Mouse (Mus musculus) olfactory bulb, adult 2 months (tissue): ENCODE results near the gene Fyb2. TPM values are rescaled to one million over a fixed set of nuclear protein-coding genes. Genes with fewer than 3 reads are reported as not detected.
"Not testable (repeated sequence)": the region's sequence is repeated elsewhere in the genome, so short reads cannot be mapped to it uniquely, and the experiment has no call there.

ENCODE experiments used
- H3K27ac ChIP-seq: fragments of 200-500 bp; 2 replicates; pipeline ENCODE4 v1.5.1; 2012; ENCODE audit warnings: low read depth, low read length; ENCODE audit not compliant: insufficient read depth
- H3K4me1 ChIP-seq: fragments of 200-500 bp; 2 replicates; pipeline ENCODE4 v1.6.1; 2012; ENCODE audit warnings: low read length; ENCODE audit not compliant: control insufficient read depth, insufficient read depth
- H3K4me3 ChIP-seq: fragments of 200-500 bp; 2 replicates; pipeline ENCODE4 v1.5.1; 2012; ENCODE audit warnings: mild to moderate bottlenecking, low read depth, low read length, moderate library complexity; ENCODE audit not compliant: insufficient read depth
- CTCF ChIP-seq: fragments of 200-500 bp; IDR thresholded peaks from 2 replicates; pipeline ENCODE4 v1.5.1; 2012; ENCODE audit warnings: low read depth, mild to moderate bottlenecking, low read length, moderate library complexity; ENCODE audit not compliant: insufficient read depth
- POLR2A ChIP-seq: fragments of 200-500 bp; IDR thresholded peaks from 2 replicates; pipeline ENCODE4 v1.6.1; 2012; ENCODE audit warnings: mild to moderate bottlenecking, low read depth, low read length, moderate library complexity; ENCODE audit not compliant: insufficient read depth
- WGBS: fragments of 180-500 bp; shearing (Covaris S2); methylation state at CpG from one replicate; pipeline ENCODE4 v1.1.7; 2018; 5-methylcytosine and 5-hydroxymethylcytosine counted together
- polyA plus RNA-seq: library from polyadenylated mRNA; stranded (reverse); fragments of >200 nt; gene quantifications from 2 replicates; pipeline ENCODE4 v1.2.4, GENCODE M21; 2012; ENCODE audit warnings: low replicate concordance; ENCODE audit not compliant: missing spikeins, insufficient read depth, insufficient read length

The Fyb2 gene
- polyA plus RNA-seq, 1 experiment: not detected

- no peak for TF ChIP-seq POLR2A
- no peak for TF ChIP-seq CTCF
- Histone ChIP-seq H3K27ac (no peak overlapping the region), H3K4me3 (no peak overlapping the region), H3K4me1 (no peaks in the 10 kb centered on the region)
- WGBS: 92% methylated on average over 10 of the region's 10 CpGs
These were observed 80.1 kb downstream of the Fyb2 start for GRCm38 (mm10) chr4:104993140-104993874.

- no peak overlapping the region for H3K4me3 ChIP-seq
- TF ChIP-seq POLR2A: no peak
- TF ChIP-seq CTCF: no peak
- H3K4me1 ChIP-seq: no peaks in the 10 kb centered on the region
- H3K27ac ChIP-seq: no peak overlapping the region
- 68% methylated on average over 5 of the region's 5 CpGs for WGBS
These were observed 86.4 kb downstream of the Fyb2 start for GRCm38 (mm10) chr4:104999702-105000101.

GRCm38 (mm10) chr4:105001736-105002135, 88.5 kb downstream of the Fyb2 start:
- 75% methylated on average over 1 of the region's 1 CpGs for WGBS
- Histone ChIP-seq H3K4me3 (no peak overlapping the region), H3K27ac (no peak overlapping the region), H3K4me1 (no peaks in the 10 kb centered on the region)
- TF ChIP-seq CTCF (no peak), POLR2A (no peak)

GRCm38 (mm10) chr4:105004135-105004534, 90.9 kb downstream of the Fyb2 start:
- no peaks in the 10 kb centered on the region for H3K4me1 ChIP-seq
- H3K4me3 ChIP-seq: no peak overlapping the region
- TF ChIP-seq POLR2A (no peak), CTCF (no peak)
- WGBS: 53% methylated on average over 8 of the region's 8 CpGs
- no peak overlapping the region for H3K27ac ChIP-seq

- WGBS: 84% methylated on average over 12 of the region's 12 CpGs
- not testable (repeated sequence) for H3K4me3 ChIP-seq, H3K4me1 ChIP-seq, H3K27ac ChIP-seq
These were observed 91.4 kb downstream of the Fyb2 start for GRCm38 (mm10) chr4:105004649-105005048.

GRCm38 (mm10) chr4:105007360-105008018, 94.2 kb downstream of the Fyb2 start:
- WGBS: 93% methylated on average over 4 of the region's 4 CpGs
- H3K27ac ChIP-seq: no peak overlapping the region
- TF ChIP-seq POLR2A: no peak
- no peak for TF ChIP-seq CTCF
- no peaks in the 10 kb centered on the region for H3K4me1 ChIP-seq
- H3K4me3 ChIP-seq: no peak overlapping the region

- Histone ChIP-seq H3K27ac (no peak overlapping the region), H3K4me3 (no peak overlapping the region), H3K4me1 (no peaks in the 10 kb centered on the region)
- no peak for TF ChIP-seq POLR2A
- no peak for TF ChIP-seq CTCF
- 89% methylated on average over 7 of the region's 7 CpGs for WGBS
These were observed 100.5 kb downstream of the Fyb2 start for GRCm38 (mm10) chr4:105013718-105014117.

GRCm38 (mm10) chr4:105015496-105015895, 102.2 kb downstream of the Fyb2 start:
- TF ChIP-seq POLR2A: no peak
- no peak for TF ChIP-seq CTCF
- Histone ChIP-seq H3K27ac (no peak overlapping the region), H3K4me1 (no peaks in the 10 kb centered on the region), H3K4me3 (no peak overlapping the region)
- WGBS: 80% methylated on average over 6 of the region's 6 CpGs

GRCm38 (mm10) chr4:105016006-105016613, 102.9 kb downstream of the Fyb2 start:
- Histone ChIP-seq H3K4me3 (no peak overlapping the region), H3K4me1 (no peaks in the 10 kb centered on the region), H3K27ac (no peak overlapping the region)
- TF ChIP-seq POLR2A: no peak
- no peak for TF ChIP-seq CTCF
- WGBS: 85% methylated on average over 4 of the region's 4 CpGs
